Mouse (Mus musculus) naive thymus-derived CD4-positive, alpha-beta T cell, adult 2 months (primary cell): ENCODE measurements around the gene Megf9.

Source experiments
- DNase-seq: peaks from one replicate; pipeline ENCODE4 v3.0.0-alpha.2; 2011; ENCODE audit warnings: low read depth

The Megf9 gene

GRCm38 (mm10) chr4:70521506-70522292, 13.1 kb downstream of the Megf9 start:
- no peak for DNase-seq

GRCm38 (mm10) chr4:70517646-70518045, 17.1 kb downstream of the Megf9 start:
- DNase-seq = no peak

GRCm38 (mm10) chr4:70516289-70516688, 18.5 kb downstream of the Megf9 start:
- DNase-seq = no peak

GRCm38 (mm10) chr4:70515514-70515913, 19.3 kb downstream of the Megf9 start:
- no peak for DNase-seq

GRCm38 (mm10) chr4:70509987-70510386, 24.8 kb downstream of the Megf9 start:
- DNase-seq = no peak

- DNase-seq = no peak
Observed at GRCm38 (mm10) chr4:70509565-70509964, 25.2 kb downstream of the Megf9 start.

- DNase-seq = no peak
Observed at GRCm38 (mm10) chr4:70508207-70508606, 26.6 kb downstream of the Megf9 start.

GRCm38 (mm10) chr4:70505951-70506350, 28.8 kb downstream of the Megf9 start:
- DNase-seq = no peak

- DNase-seq = no peak
Observed at GRCm38 (mm10) chr4:70503827-70504226, 31.0 kb downstream of the Megf9 start.

GRCm38 (mm10) chr4:70499285-70499684, 35.5 kb downstream of the Megf9 start:
- no peak for DNase-seq

- no peak for DNase-seq
Observed at GRCm38 (mm10) chr4:70496978-70497377, 37.8 kb downstream of the Megf9 start.

GRCm38 (mm10) chr4:70489792-70490191, 45.0 kb downstream of the Megf9 start:
- no peak for DNase-seq

GRCm38 (mm10) chr4:70488415-70488814, 46.4 kb downstream of the Megf9 start:
- no peak for DNase-seq

- DNase-seq = no peak
Observed at GRCm38 (mm10) chr4:70484134-70484533, 50.7 kb downstream of the Megf9 start.

GRCm38 (mm10) chr4:70481931-70482330, 52.9 kb downstream of the Megf9 start:
- DNase-seq = no peak

GRCm38 (mm10) chr4:70471398-70471797, 63.4 kb downstream of the Megf9 start:
- DNase-seq = no peak

GRCm38 (mm10) chr4:70465921-70466689, 68.7 kb downstream of the Megf9 start:
- no peak for DNase-seq

GRCm38 (mm10) chr4:70463302-70463701, 71.5 kb downstream of the Megf9 start:
- no peak for DNase-seq

GRCm38 (mm10) chr4:70461416-70461815, 73.4 kb downstream of the Megf9 start:
- DNase-seq = no peak

- DNase-seq = no peak
Observed at GRCm38 (mm10) chr4:70452161-70452560, 82.6 kb downstream of the Megf9 start.

- peak; percentile 66 for DNase-seq
Observed at GRCm38 (mm10) chr4:70451750-70452149, 83.0 kb downstream of the Megf9 start.

GRCm38 (mm10) chr4:70449668-70450067, 85.1 kb downstream of the Megf9 start:
- peak; percentile 11 for DNase-seq

- no peak for DNase-seq
Observed at GRCm38 (mm10) chr4:70446774-70447173, 88.0 kb downstream of the Megf9 start.
